In the genomic region with DNA sequence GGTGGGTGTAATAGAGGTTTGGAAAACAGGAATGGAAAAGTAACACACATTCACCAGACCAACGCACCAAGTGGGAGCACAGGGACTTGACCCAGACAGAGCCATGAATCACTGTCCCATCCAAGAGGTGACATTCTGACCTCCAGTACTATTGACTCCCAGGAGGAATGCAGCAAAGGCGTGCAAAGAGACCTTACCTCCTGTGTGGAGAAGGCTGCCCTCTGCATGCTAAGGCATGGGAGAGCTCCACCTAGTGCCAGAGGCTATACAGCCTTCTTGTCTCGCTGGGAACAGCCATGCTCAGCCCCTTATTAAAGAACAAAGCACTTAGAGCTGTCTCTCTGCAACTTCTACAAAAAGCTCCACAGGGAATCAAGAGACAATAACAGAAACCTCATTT, we compare ENCODE assay signal across 12 mouse cellular contexts. TPM values are rescaled to one million over a fixed set of nuclear protein-coding genes. Genes with fewer than 3 reads are reported as not detected.
A peak's percentile ranks its signal among the peaks of the same experiment; 100 is the strongest.
DNase-seq lines count a peak whose midpoint lies in the region; ATAC-seq and TF ChIP-seq lines count a peak whose summit lies in the region.
"Had no signal": no experiment of that assay in that cellular context is flagged by ENCODE, and none has a peak within 500 bp of the region (broad histone marks: within the 10 kb centered on the region; RNA-seq: fewer than 3 reads in every experiment).

No protein-coding gene starts in this region.

- TF ChIP-seq CTCF in heart, adult 2 months (IDR thresholded peaks at IDR 0.05), result peak; percentile 45
- peak; percentile 16; the same call in 1 of the 2 replicates for TF ChIP-seq CTCF in lung, adult 2 months (IDR thresholded peaks at IDR 0.05; ENCODE audit: insufficient read depth, low read length)
- peak; percentile 21; the same call in 1 of the 2 replicates for TF ChIP-seq CTCF in kidney, postnatal 0 days (IDR thresholded peaks at IDR 0.05; ENCODE audit: low read depth)

- no peak overlapping the region for H3K4me2 ChIP-seq in kidney, postnatal 0 days (ENCODE audit: low read length)
- H3K4me2 ChIP-seq: hindbrain, embryonic 12.5 days; lung, embryonic 14.5 days; neural tube, embryonic 12.5 days had no signal

- 0 out of 2 replicates have a peak, but pooled peaks have one; percentile 41 for ATAC-seq in kidney, postnatal 0 days (replicated peaks; ENCODE audit: low FRiP score, low read depth)

- no peaks in the 10 kb centered on the region for H3K4me1 ChIP-seq in heart, adult 2 months (ENCODE audit: control insufficient read depth, insufficient read depth, low read length)
- no peaks in the 10 kb centered on the region for H3K4me1 ChIP-seq in lung, adult 2 months (ENCODE audit: control insufficient read depth, insufficient read depth, low read length)
- no peaks in the 10 kb centered on the region for H3K4me1 ChIP-seq in kidney, postnatal 0 days (replicated peaks; ENCODE audit: insufficient read depth, low read length)
- no peaks in the 10 kb centered on the region for H3K4me1 ChIP-seq in midbrain, embryonic 10.5 days
- H3K4me1 ChIP-seq: hindbrain, embryonic 12.5 days; neural tube, embryonic 12.5 days had no signal

- no peaks in the 10 kb centered on the region for H3K9me3 ChIP-seq in kidney, postnatal 0 days (replicated peaks; ENCODE audit: low read length)
- H3K9me3 ChIP-seq in midbrain, embryonic 10.5 days (replicated peaks), result no peaks in the 10 kb centered on the region
- H3K9me3 ChIP-seq: hindbrain, embryonic 12.5 days; neural tube, embryonic 12.5 days had no signal

- H3K4me3 ChIP-seq in heart, adult 2 months, result no peak overlapping the region
- H3K4me3 ChIP-seq in lung, adult 2 months (replicated peaks; ENCODE audit: extremely low read depth, low read depth, low read length), result no peak overlapping the region
- no peak overlapping the region for H3K4me3 ChIP-seq in kidney, postnatal 0 days (replicated peaks; ENCODE audit: low read depth, low read length)
- no peak overlapping the region for H3K4me3 ChIP-seq in midbrain, embryonic 10.5 days
- H3K4me3 ChIP-seq: hindbrain, embryonic 12.5 days; neural tube, embryonic 12.5 days had no signal

- no peaks in the 10 kb centered on the region; the same call in 1 of the 2 replicates for H3K36me3 ChIP-seq in heart, adult 2 months (ENCODE audit: control insufficient read depth, insufficient read depth, low read length)
- no peaks in the 10 kb centered on the region for H3K36me3 ChIP-seq in kidney, postnatal 0 days (ENCODE audit: insufficient read depth, low read length)
- no peaks in the 10 kb centered on the region for H3K36me3 ChIP-seq in midbrain, embryonic 10.5 days
- H3K36me3 ChIP-seq: hindbrain, embryonic 12.5 days; neural tube, embryonic 12.5 days had no signal

- DNase-seq in heart, adult 2 months, result peak in 1 of 2 experiments; percentile 2
- no peak for DNase-seq in heart, postnatal 36 days
- DNase-seq in lung, adult 2 months, result no peak
- no peak for DNase-seq in lung, postnatal 10 days
- DNase-seq in ES-CJ7 (ENCODE audit: low read depth, low spot score), result peak; percentile 50
- no peak for DNase-seq in kidney, postnatal 0 days (ENCODE audit: low spot score)
- DNase-seq in midbrain, embryonic 10.5 days (ENCODE audit: low spot score), result no peak
- DNase-seq in urinary bladder, postnatal 10 days (ENCODE audit: low spot score), result no peak
- DNase-seq: lung, embryonic 14.5 days; midbrain, embryonic 14.5 days had no signal

- no peaks in the 10 kb centered on the region for H3K27me3 ChIP-seq in heart, adult 2 months (ENCODE audit: control insufficient read depth, insufficient read depth, low read length)
- H3K27me3 ChIP-seq in kidney, postnatal 0 days (ENCODE audit: insufficient read depth, low read length), result no peaks in the 10 kb centered on the region
- H3K27me3 ChIP-seq in midbrain, embryonic 10.5 days (ENCODE audit: low read depth, poor library complexity, severe bottlenecking), result no peaks in the 10 kb centered on the region
- H3K27me3 ChIP-seq: hindbrain, embryonic 12.5 days; neural tube, embryonic 12.5 days had no signal

- TF ChIP-seq EP300 in heart, adult 2 months (IDR thresholded peaks at IDR 0.05; ENCODE audit: insufficient read depth, low read depth, low read length), result peak; percentile 51; the same call in 1 of the 2 replicates

- no peak overlapping the region for H3K9ac ChIP-seq in heart, adult 2 months (ENCODE audit: low read depth, low read length)
- H3K9ac ChIP-seq in kidney, postnatal 0 days (ENCODE audit: low read depth, low read length), result no peak overlapping the region
- H3K9ac ChIP-seq: hindbrain, embryonic 12.5 days; lung, embryonic 14.5 days; neural tube, embryonic 12.5 days had no signal

- H3K79me2 ChIP-seq in heart, adult 2 months (replicated peaks; ENCODE audit: control insufficient read depth, insufficient read depth, low read length), result no peaks in the 10 kb centered on the region

- WGBS in heart, adult 2 months, result 60% methylated on average over 3 of the region's 3 CpGs
- 36% methylated on average over 3 of the region's 3 CpGs for WGBS in lung, adult 2 months
- WGBS in kidney, postnatal 0 days, result 29% methylated on average over 3 of the region's 3 CpGs
- WGBS in midbrain, embryonic 10.5 days, result 67% methylated on average over 3 of the region's 3 CpGs

- no peak for TF ChIP-seq POLR2A in heart, adult 2 months (IDR thresholded peaks at IDR 0.05; ENCODE audit: insufficient read depth, low read depth, low read length)
- TF ChIP-seq POLR2A in lung, adult 2 months (IDR thresholded peaks at IDR 0.05; ENCODE audit: borderline replicate concordance, extremely low read depth, low read depth, low read length), result no peak

- H3K27ac ChIP-seq in heart, adult 2 months, result no peak overlapping the region
- no peak overlapping the region for H3K27ac ChIP-seq in kidney, postnatal 0 days
- H3K27ac ChIP-seq in midbrain, embryonic 10.5 days (replicated peaks), result no peak overlapping the region
- H3K27ac ChIP-seq: hindbrain, embryonic 12.5 days; neural tube, embryonic 12.5 days had no signal

- intact Hi-C loops in heart, adult 2 months (cut with DNase I), result no loop called here
- intact Hi-C loops in heart, postnatal 36 days (cut with DNase I), result no loop called here

RNA-seq across cellular contexts. Expression of a gene that starts 9.2 kb away (rescaled TPM):
- 100 to 1,000 TPM in 1 of 2 experiments, 10 to 100 TPM in 1; 88.1 to 103 TPM for total RNA-seq in heart, adult 2 months (2021)
- polyA plus RNA-seq in heart, adult 2 months (2012; rRNA removed), result 42.2 and 129 TPM in 2 replicates
- total RNA-seq in heart, postnatal 36 days (2021), result 100 to 1,000 TPM in 1 of 2 experiments, 10 to 100 TPM in 1; 59.9 to 102 TPM
- 5.7 and 7.5 TPM in 2 replicates for polyA plus RNA-seq in lung, adult 2 months (2012; rRNA removed)
- 8.7 and 9.2 TPM in 2 replicates for polyA plus RNA-seq in kidney, postnatal 0 days (2015; fragmentation: Nextera tagmentation; extraction: Ambion mirVana)
- polyA plus RNA-seq in midbrain, embryonic 10.5 days (2016; fragmentation: Nextera tagmentation; extraction: Ambion mirVana), result 15.0 and 16.5 TPM in 2 replicates
